Mouse (Mus musculus) thymus, adult 2 months (tissue): ENCODE measurements around the gene Mycbp2. TPM values are rescaled to one million over a fixed set of nuclear protein-coding genes. Genes with fewer than 3 reads are reported as not detected.

Experiments used
- DNase-seq: peaks from one replicate; pipeline ENCODE4 v3.0.0; 2021
- H3K27ac ChIP-seq: fragments of 200-500 bp; 2 replicates; pipeline ENCODE4 v1.5.1; 2012; ENCODE audit warnings: low read length, control low read depth; ENCODE audit not compliant: control insufficient read depth, insufficient read depth
- H3K27me3 ChIP-seq: fragments of 200-500 bp; 2 replicates; pipeline ENCODE4 v1.6.1; 2012; ENCODE audit warnings: mild to moderate bottlenecking, low read length, moderate library complexity, mixed read lengths; ENCODE audit not compliant: control insufficient read depth, insufficient read depth
- H3K36me3 ChIP-seq: fragments of 200-500 bp; 2 replicates; pipeline ENCODE4 v1.6.1; 2012; ENCODE audit warnings: mild to moderate bottlenecking, low read length, moderate library complexity; ENCODE audit not compliant: control insufficient read depth, insufficient read depth
- H3K4me1 ChIP-seq: fragments of 200-500 bp; replicated peaks from 2 replicates; pipeline ENCODE4 v1.6.1; 2012; ENCODE audit warnings: low read length; ENCODE audit not compliant: control insufficient read depth, insufficient read depth
- H3K4me3 ChIP-seq: fragments of 200-500 bp; 2 replicates; pipeline ENCODE4 v1.5.1; 2012; ENCODE audit warnings: mild to moderate bottlenecking, low read length, control low read depth, moderate library complexity; ENCODE audit not compliant: control insufficient read depth, insufficient read depth
- CTCF ChIP-seq: fragments of 200-500 bp; IDR thresholded peaks from 2 replicates; pipeline ENCODE4 v1.5.1; 2012; ENCODE audit warnings: mild to moderate bottlenecking, control low read depth, low read length, moderate library complexity, borderline replicate concordance; ENCODE audit not compliant: control insufficient read depth, poor library complexity, insufficient read depth; ENCODE audit errors: extremely low read depth
- POLR2A ChIP-seq: fragments of 200-500 bp; IDR thresholded peaks from 2 replicates; pipeline ENCODE4 v1.6.1; 2012; ENCODE audit warnings: mild to moderate bottlenecking, low read length, control low read depth, moderate library complexity; ENCODE audit not compliant: control insufficient read depth, poor library complexity, insufficient read depth; ENCODE audit errors: extremely low read depth
- WGBS: fragments of 180-500 bp; shearing (Covaris S2); methylation state at CpG from one replicate; pipeline ENCODE4 v1.1.7; 2018; 5-methylcytosine and 5-hydroxymethylcytosine counted together
- polyA plus RNA-seq: library from polyadenylated mRNA; depleted of rRNA; stranded (reverse); fragments of >200 nt; gene quantifications from 2 replicates; pipeline ENCODE4 v1.2.3, GENCODE M21; 2012; rRNA removed

The Mycbp2 gene
- polyA plus RNA-seq, 1 experiment: 37.9 TPM

GRCm38 (mm10) chr14:103070790-103071189, 275.8 kb downstream of the Mycbp2 start:
- no peaks in the 10 kb centered on the region for H3K36me3 ChIP-seq
- peaks cover 10% of the 10 kb centered on the region for H3K4me1 ChIP-seq
- peak overlapping the region; percentile 90 for H3K4me3 ChIP-seq
- H3K27ac ChIP-seq: no peak overlapping the region
- H3K27me3 ChIP-seq: no peaks in the 10 kb centered on the region
- DNase-seq: peak; percentile 31
- TF ChIP-seq POLR2A (no peak), CTCF (no peak)
- 1% methylated on average over 10 of the region's 10 CpGs for WGBS

DNA sequence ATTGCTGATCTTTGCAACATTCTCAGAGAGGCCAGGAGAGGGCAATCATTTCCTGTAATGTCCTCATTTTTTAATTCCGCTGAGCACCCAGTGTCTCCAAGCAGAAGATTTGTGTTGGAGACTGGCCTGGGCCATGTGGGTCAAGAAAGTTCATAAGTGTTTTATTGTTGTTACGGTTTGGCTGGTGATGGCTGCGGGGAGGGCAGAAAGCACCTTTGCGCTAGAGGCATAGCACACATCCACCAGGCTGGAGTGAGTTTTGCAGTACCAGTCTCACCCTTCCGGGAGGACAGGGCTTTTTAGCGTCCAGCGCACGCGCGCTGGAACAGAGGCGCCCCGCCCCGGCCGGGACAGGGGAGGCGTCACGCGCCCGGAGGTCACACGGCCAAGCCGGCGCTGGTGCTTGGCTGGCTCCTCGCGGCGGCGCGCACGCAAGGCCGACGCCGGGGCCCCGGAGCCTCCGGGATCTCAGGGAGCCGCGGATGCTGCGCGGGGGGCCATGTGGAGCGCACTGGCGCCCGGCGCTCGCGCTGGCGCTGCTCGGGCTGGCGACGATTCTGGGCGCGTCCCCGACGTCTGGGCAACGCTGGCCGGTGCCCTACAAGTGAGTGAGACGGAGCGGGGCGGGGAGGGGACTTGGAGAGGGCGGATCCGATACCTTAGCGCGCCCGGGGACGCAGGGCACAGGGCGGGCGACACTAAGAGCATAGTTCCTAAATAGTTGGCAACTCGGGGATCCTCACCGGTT, 276.6 kb downstream of the Mycbp2 start, which contains the start of gene Cln5:
TSS of gene Cln5 (plus strand) at position 353 of the 748 bp plus-strand sequence.
- H3K4me3 ChIP-seq: peak within 1 kb of the TSS; percentile 90
- DNase-seq: peak; percentile 92
- TF ChIP-seq CTCF (peak; percentile 71; the same call in 1 of the 2 replicates), POLR2A (peak; percentile 80)
- H3K4me1 ChIP-seq: peaks cover 12% of the 10 kb centered on the region
- WGBS: under 1% methylated on average over 64 of the region's 65 CpGs
- H3K27ac ChIP-seq: peak within 1 kb of the TSS; percentile 80
- H3K36me3 ChIP-seq: no peaks in the 10 kb centered on the region
- H3K27me3 ChIP-seq: no peaks in the 10 kb centered on the region

DNA sequence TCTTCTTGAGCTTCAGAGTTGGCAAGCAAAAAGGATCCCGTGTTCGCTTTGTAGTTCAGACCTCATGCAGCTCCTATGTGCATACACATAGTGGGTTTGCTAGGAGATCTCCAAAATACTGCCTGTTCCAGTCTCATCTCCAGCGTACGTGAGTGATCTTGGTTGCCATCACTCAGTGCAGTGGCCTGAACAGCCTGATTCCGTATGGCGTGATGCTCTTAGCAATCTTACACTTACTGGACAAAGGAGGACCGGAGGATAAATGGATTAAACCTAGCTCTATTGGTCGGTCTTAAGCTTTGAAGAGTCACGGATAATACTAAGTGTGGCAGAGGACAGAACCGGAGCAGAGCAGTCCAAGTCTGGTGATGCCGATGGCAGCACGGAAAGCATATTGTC, 277.1 kb downstream of the Mycbp2 start:
- Histone ChIP-seq H3K36me3 (no peaks in the 10 kb centered on the region), H3K27ac (peak overlapping the region; percentile 80; the same call in 1 of the 2 replicates), H3K27me3 (no peaks in the 10 kb centered on the region), H3K4me3 (peak overlapping the region; percentile 90), H3K4me1 (peaks cover 12% of the 10 kb centered on the region)
- TF ChIP-seq POLR2A: no peak
- TF ChIP-seq CTCF: no peak
- peak; percentile 12 for DNase-seq
- WGBS: 29% methylated on average over 12 of the region's 12 CpGs

GRCm38 (mm10) chr14:103065294-103066167, 281.1 kb downstream of the Mycbp2 start:
- Histone ChIP-seq H3K4me3 (no peak overlapping the region), H3K27ac (no peak overlapping the region), H3K4me1 (peaks cover 8% of the 10 kb centered on the region; the same call in 1 of the 2 replicates), H3K27me3 (no peaks in the 10 kb centered on the region), H3K36me3 (no peaks in the 10 kb centered on the region)
- peak; percentile 86 for DNase-seq
- TF ChIP-seq POLR2A (no peak), CTCF (peak; percentile 59; the same call in 1 of the 2 replicates)
- 12% methylated on average over 10 of the region's 10 CpGs for WGBS

Other genes starting within 250 kb of the Mycbp2 start
- 105 and 113 TPM in 2 replicates for gene Fbxl3, start 247.2 kb downstream of the Mycbp2 start, polyA plus RNA-seq
- 0.07 and 0.10 TPM in 2 replicates for gene Scel, start 166.5 kb upstream of the Mycbp2 start, polyA plus RNA-seq